Mouse (Mus musculus) retina, adult 2 months (tissue): ENCODE measurements around the gene Nucks1.
A peak's percentile ranks its signal among the peaks of the same experiment; 100 is the strongest.
"Not testable (repeated sequence)": the region's sequence is repeated elsewhere in the genome, so short reads cannot be mapped to it uniquely, and the experiment has no call there.

Experiments
- DNase-seq: peaks from one replicate; pipeline ENCODE4 v3.0.0-alpha.2; 2012; ENCODE audit warnings: low read depth, low spot score

The Nucks1 gene

GRCm38 (mm10) chr1:131910001-131910648 lies at the start of gene Nucks1:
Nucks1 (plus strand) TSS chr1:131910534.
- DNase-seq, result peak; percentile 96

GRCm38 (mm10) chr1:131861811-131862210 lies 48.5 kb upstream of the Nucks1 start:
- no peak for DNase-seq

- DNase-seq, result no peak
These were observed 44.7 kb upstream of the Nucks1 start for GRCm38 (mm10) chr1:131865596-131865995.

GRCm38 (mm10) chr1:131866304-131866999 lies 43.9 kb upstream of the Nucks1 start:
- no peak for DNase-seq

GRCm38 (mm10) chr1:131867093-131867945 lies 43.0 kb upstream of the Nucks1 start, which contains the start of gene Rab29:
Rab29 (plus strand) TSS chr1:131867224.
- DNase-seq, result peak; percentile 57

- DNase-seq, result no peak
These were observed 42.4 kb upstream of the Nucks1 start for GRCm38 (mm10) chr1:131867946-131868290.

GRCm38 (mm10) chr1:131869561-131869960 lies 40.8 kb upstream of the Nucks1 start:
- DNase-seq, result no peak

GRCm38 (mm10) chr1:131872856-131873255 lies 37.5 kb upstream of the Nucks1 start:
- no peak for DNase-seq

GRCm38 (mm10) chr1:131879816-131880215 lies 30.5 kb upstream of the Nucks1 start:
- DNase-seq, result no peak

GRCm38 (mm10) chr1:131882787-131883186 lies 27.5 kb upstream of the Nucks1 start:
- no peak for DNase-seq

GRCm38 (mm10) chr1:131886173-131886572 lies 24.2 kb upstream of the Nucks1 start:
- DNase-seq, result no peak

GRCm38 (mm10) chr1:131886641-131887040 lies 23.7 kb upstream of the Nucks1 start:
- no peak for DNase-seq

GRCm38 (mm10) chr1:131890043-131890658 lies 20.2 kb upstream of the Nucks1 start:
- DNase-seq, result no peak

- DNase-seq, result no peak
These were observed 18.9 kb upstream of the Nucks1 start for GRCm38 (mm10) chr1:131891436-131891835.

GRCm38 (mm10) chr1:131902679-131903078 lies 7.7 kb upstream of the Nucks1 start:
- no peak for DNase-seq

- DNase-seq, result no peak
These were observed 7.1 kb upstream of the Nucks1 start for GRCm38 (mm10) chr1:131903251-131903650.

GRCm38 (mm10) chr1:131905497-131905896 lies 4.8 kb upstream of the Nucks1 start:
- DNase-seq, result no peak

GRCm38 (mm10) chr1:131908456-131908855 lies 1.9 kb upstream of the Nucks1 start:
- DNase-seq, result no peak

- DNase-seq, result not testable (repeated sequence)
These were observed 1.1 kb upstream of the Nucks1 start for GRCm38 (mm10) chr1:131909236-131909635.

- peak; percentile 39 for DNase-seq
These were observed 582 bp downstream of the Nucks1 start for GRCm38 (mm10) chr1:131910674-131911558.

GRCm38 (mm10) chr1:131917634-131918033 lies 7.3 kb downstream of the Nucks1 start:
- no peak for DNase-seq
